12 mouse cellular contexts compared by ENCODE assay signal in the genomic region with DNA sequence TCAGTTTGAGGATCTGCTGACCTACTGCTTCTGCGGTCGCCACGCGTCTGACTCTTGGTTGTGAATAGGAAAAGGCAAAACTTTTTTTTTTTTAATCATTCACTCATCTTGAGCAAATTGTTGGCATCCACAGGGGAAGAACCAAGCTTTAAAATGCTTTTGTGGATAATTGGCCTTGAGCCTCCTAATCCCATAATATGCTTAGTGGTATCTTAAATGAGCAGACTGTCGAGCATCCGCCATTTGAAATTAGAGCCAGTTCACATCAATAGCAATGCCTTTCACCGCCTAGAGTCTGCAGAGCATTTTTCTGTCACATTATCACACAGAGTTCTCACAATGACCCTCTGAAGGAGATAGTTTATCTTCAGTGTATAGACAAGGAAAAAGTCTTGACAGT.
A peak's percentile ranks its signal among the peaks of the same experiment; 100 is the strongest.
DNase-seq lines count a peak whose midpoint lies in the region; TF ChIP-seq lines count a peak whose summit lies in the region.
"Had no signal": no experiment of that assay in that cellular context is flagged by ENCODE, and none has a peak within 500 bp of the region (broad histone marks: within the 10 kb centered on the region; RNA-seq: fewer than 3 reads in every experiment).

No protein-coding gene starts in this region.

- peak; percentile 11 for DNase-seq in layer of hippocampus, adult 9-11 months
- no peak for DNase-seq in layer of hippocampus, adult 8-10 months (ENCODE audit: low spot score in 2 of 2)
- peak; percentile 9 for DNase-seq in MN1 (ENCODE audit: low spot score)
- peak; percentile 67 for DNase-seq in brain, embryonic 14.5 days (ENCODE audit: low read depth)
- peak; percentile 45 for DNase-seq in retina, postnatal 7 days (ENCODE audit: low read depth, low spot score)
- DNase-seq in cerebellum, postnatal 14 days = no peak
- DNase-seq: adrenal gland, adult 8-10 months; adrenal gland, postnatal 36 days; cerebellum, adult 11 months; cerebellum, adult 8-10 months; forebrain, postnatal 0 days; gastrocnemius, postnatal 14 days had no signal

- no peak for TF ChIP-seq POLR2A in brain, embryonic 14.5 days (IDR thresholded peaks at IDR 0.05; ENCODE audit: borderline replicate concordance, extremely low read depth, insufficient read depth, insufficient read length, poor library complexity, severe bottlenecking)

- TF ChIP-seq CTCF in brain, embryonic 14.5 days (IDR thresholded peaks at IDR 0.05; ENCODE audit: borderline replicate concordance, extremely low read depth, insufficient read depth, insufficient read length) = no peak

Comparison
In these comparisons a context has a peak if more than half of its experiments do, and no peak if none do; other contexts are left out.
1. DNase-seq: peak in layer of hippocampus, adult 9-11 months (single experiment), MN1 (single experiment), brain, embryonic 14.5 days (single experiment) and retina, postnatal 7 days (single experiment); none in layer of hippocampus, adult 8-10 months (0 of 2) and cerebellum, postnatal 14 days (0 of 2).